Mouse (Mus musculus) layer of hippocampus, adult 11-12 months (tissue): ENCODE measurements around the gene 2410004P03Rik.
"Not testable (repeated sequence)": the region's sequence is repeated elsewhere in the genome, so short reads cannot be mapped to it uniquely, and the experiment has no call there.

Experiments
- DNase-seq: peaks from one replicate; pipeline ENCODE4 v3.0.0; 2022; ENCODE audit warnings: low spot score

2410004P03Rik gene

GRCm38 (mm10) chr12:17021125-17021524 lies 9.6 kb upstream of the 2410004P03Rik start:
- not testable (repeated sequence) for DNase-seq

DNA sequence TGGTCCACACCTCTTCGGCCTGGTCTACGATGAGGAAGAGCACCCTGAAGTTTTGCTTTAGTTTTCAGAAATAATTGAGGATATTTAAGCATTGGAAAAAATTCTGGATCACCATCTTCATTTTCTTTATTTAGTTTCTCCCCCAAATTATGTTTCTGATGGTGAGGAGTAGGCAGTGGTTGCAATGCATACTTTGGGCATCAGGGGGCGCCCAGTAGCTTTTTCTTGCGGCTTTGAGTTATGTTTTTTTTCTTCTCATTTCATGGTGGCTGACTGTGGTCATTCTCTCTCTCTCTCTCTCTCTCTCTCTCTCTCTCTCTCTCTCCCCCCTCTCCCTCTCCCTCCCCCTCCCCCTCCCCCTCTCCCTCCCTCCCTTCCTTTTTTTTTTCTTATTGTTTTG lies 6.9 kb upstream of the 2410004P03Rik start:
- peak; percentile 70 for DNase-seq

GRCm38 (mm10) chr12:17015711-17016110 lies 4.2 kb upstream of the 2410004P03Rik start:
- peak; percentile 44 for DNase-seq

- DNase-seq: no peak
Measured at GRCm38 (mm10) chr12:17012067-17012899, 756 bp upstream of the 2410004P03Rik start.

- no peak for DNase-seq
Measured at GRCm38 (mm10) chr12:17009466-17009865, 2.1 kb downstream of the 2410004P03Rik start.

- DNase-seq: no peak
Measured at GRCm38 (mm10) chr12:17001211-17001610, 10.3 kb downstream of the 2410004P03Rik start.

GRCm38 (mm10) chr12:17000628-17001027 lies 10.9 kb downstream of the 2410004P03Rik start:
- no peak for DNase-seq

GRCm38 (mm10) chr12:16999739-17000497 lies 11.6 kb downstream of the 2410004P03Rik start, which contains the start of gene Pqlc3:
Gene Pqlc3 (minus strand): TSS chr12:17000408.
- peak; percentile 59 for DNase-seq

DNA sequence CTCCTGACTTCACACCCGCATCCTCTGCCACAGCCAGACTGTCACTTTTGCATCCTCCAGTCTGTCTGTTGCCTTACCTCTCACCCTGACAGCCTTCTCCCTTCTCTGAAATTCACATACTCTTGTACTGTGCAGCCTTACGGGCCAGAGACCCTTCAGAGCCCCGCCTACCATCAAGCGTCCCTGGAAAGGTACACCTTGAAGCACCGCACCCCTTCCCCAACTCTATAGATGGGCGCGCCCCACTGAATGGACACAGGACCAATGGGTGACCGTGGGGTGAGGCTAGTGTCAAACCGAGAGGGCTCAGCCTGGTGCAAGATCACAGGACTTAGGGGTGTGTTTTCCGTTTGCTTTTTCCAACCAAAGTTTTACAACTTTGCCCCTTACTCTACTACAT lies 12.4 kb downstream of the 2410004P03Rik start:
- no peak for DNase-seq

DNA sequence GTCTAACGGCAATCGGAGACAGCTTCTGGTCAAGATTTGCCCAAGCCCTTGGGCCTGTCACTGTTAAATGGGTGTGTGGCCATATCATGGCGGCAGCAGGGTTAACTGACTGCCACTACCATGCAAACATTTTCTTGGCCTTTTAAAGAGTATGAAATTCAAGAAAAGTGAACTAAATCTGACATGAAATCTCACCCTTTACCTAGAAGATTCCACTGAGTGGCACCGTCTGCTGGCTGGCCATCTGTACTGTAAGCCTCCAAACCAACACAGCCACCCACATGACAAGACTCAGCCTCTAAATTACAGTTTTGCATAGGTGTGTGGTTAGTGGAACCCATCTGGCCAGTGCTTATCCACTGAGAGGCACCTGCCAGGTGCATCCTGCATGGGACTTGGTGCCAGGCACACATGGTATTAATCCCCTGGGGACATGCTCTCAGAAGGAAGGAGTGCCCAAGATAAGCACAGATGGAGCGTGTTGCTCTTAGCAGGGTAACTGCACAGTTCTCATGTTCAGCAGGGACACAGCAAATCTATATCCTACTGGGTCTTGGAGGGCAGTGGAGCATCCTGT lies 14.6 kb downstream of the 2410004P03Rik start:
- no peak for DNase-seq

GRCm38 (mm10) chr12:16996281-16996680 lies 15.2 kb downstream of the 2410004P03Rik start:
- DNase-seq: no peak

GRCm38 (mm10) chr12:16994291-16994690 lies 17.2 kb downstream of the 2410004P03Rik start:
- no peak for DNase-seq

DNA sequence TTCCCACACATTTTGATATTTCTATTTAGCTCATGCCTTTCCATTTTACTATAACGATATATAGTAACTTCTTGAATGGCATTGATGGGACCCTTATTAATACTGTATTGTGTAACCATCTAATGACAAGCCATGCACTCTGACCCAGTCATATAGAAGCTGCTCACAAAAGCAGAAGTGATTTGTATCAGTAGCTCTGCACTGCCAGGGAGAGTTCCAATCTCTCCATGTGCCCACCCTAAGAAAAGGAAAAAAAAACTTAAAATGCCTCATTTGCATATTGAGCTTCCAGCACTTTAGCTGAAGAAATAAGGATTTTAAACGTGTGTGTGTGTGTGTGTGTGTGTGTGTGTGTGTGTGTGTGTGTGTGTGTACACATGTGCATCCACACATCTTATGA lies 19.2 kb downstream of the 2410004P03Rik start:
- DNase-seq: no peak

DNA sequence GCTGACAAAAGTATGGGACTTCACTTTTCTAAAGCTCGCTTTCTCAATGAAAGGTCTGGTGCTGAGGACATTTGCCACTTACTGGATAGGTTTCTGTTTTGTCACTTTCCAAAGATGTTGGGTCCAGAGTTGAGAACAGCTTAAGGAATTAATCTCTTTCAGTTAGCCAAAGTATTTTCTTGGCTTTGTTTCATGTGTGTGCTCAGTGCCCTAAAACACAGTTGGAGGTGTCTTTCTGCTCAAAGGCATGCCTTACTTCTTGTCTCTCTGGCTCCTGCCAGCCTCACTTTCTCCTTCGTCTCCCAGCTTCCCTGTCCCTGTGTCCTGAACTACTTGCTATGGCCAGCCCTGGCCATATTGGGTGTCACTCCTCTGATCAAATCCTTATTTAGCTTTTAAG lies 20.2 kb downstream of the 2410004P03Rik start:
- DNase-seq: no peak

DNA sequence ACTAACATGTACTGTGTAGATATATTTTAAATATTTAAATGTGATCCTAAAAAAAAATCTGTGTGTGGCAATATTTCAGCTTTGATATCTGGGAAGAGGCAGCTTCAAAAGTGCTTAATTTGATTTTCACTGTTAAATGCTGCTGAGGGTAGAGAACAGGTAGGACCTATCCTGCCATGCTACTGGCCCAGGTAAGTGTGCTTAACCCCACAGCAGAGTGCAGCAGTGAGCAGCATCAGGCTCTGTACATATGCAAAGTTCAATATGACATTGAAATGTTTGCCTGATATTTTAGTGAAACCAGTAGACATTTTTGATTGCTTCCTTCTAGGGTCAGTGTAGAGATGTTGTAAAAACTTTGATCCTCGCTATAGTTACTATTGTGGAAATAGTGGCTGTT lies 25.7 kb downstream of the 2410004P03Rik start:
- no peak for DNase-seq

DNA sequence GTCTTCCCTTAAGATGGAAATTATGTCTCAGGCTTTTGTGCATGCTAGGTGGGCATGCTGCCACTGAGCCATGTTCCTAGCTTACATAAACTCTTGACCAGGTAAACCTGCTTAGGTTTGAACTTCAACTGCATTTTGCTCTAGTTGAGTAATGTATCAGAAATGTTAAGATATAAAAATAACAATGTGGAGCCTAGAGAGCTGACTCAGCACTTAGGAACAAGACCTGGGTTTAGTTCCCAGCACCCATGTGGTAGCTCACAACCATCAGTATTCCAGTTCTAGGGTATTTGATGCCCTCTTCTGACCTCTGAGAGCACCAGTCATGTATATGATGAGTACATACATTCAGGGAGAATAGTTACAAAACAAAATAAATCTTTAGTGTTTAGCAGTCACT lies 34.4 kb downstream of the 2410004P03Rik start:
- no peak for DNase-seq

DNA sequence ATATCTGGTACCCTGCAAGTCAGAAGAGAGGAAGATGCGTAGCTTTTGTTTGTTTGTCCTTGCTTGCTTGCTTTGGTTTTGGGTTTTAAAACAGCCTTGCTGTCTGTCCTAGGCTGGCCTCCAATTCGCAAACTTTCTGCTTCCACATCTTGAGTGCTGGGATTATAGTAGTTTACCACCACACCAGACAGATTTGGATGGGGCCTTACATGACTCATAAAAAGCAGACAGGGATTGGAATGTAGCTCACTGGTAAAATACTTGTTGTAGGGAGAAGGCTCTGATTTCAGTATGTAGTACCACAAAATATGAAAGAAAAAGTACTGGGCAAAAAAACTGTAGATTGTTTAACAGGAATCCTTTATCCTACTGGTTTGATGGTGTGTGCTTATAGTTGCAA lies 44.7 kb downstream of the 2410004P03Rik start:
- DNase-seq: no peak

GRCm38 (mm10) chr12:16963354-16963753 lies 48.2 kb downstream of the 2410004P03Rik start:
- no peak for DNase-seq

GRCm38 (mm10) chr12:16958851-16959250 lies 52.7 kb downstream of the 2410004P03Rik start:
- no peak for DNase-seq
